In genomic region chr17:6305656-6306270, GRCm38 (mm10) we compare ENCODE assay signal across 6 mouse cellular contexts. TPM values are rescaled to one million over a fixed set of nuclear protein-coding genes. Genes with fewer than 3 reads are reported as not detected.
DNase-seq lines count a peak whose midpoint lies in the region; ATAC-seq and TF ChIP-seq lines count a peak whose summit lies in the region.
"Not testable (repeated sequence)": the region's sequence is repeated elsewhere in the genome, so short reads cannot be mapped to it uniquely, and the experiment has no call there.
"Had no signal": no experiment of that assay in that cellular context is flagged by ENCODE, and none has a peak within 500 bp of the region (broad histone marks: within the 10 kb centered on the region; RNA-seq: fewer than 3 reads in every experiment).

No protein-coding gene starts in this region.

- TF ChIP-seq POLR2A in cerebellum, adult 2 months (IDR thresholded peaks at IDR 0.05; ENCODE audit: borderline replicate concordance, insufficient read depth, low read length), result not testable (repeated sequence)

- H3K36me3 ChIP-seq in hindbrain, postnatal 0 days (ENCODE audit: insufficient read depth, low read length); midbrain, postnatal 0 days (ENCODE audit: insufficient read depth, low read length): not testable (repeated sequence)

- H3K4me2 ChIP-seq in hindbrain, postnatal 0 days (ENCODE audit: low read depth, low read length); midbrain, postnatal 0 days (ENCODE audit: low read depth, low read length, poor library complexity, severe bottlenecking): not testable (repeated sequence)

- not testable (repeated sequence) for H3K4me1 ChIP-seq in cerebellum, adult 2 months (ENCODE audit: control insufficient read depth, insufficient read depth, low read length); hindbrain, postnatal 0 days (ENCODE audit: insufficient read depth, low read length); midbrain, postnatal 0 days (ENCODE audit: insufficient read depth, low read length)

- H3K4me3 ChIP-seq in cerebellum, adult 2 months (replicated peaks; ENCODE audit: insufficient read depth, low read depth, low read length); hindbrain, postnatal 0 days (ENCODE audit: low read length); midbrain, postnatal 0 days (ENCODE audit: low read depth, low read length): not testable (repeated sequence)

- not testable (repeated sequence) for H3K9me3 ChIP-seq in hindbrain, postnatal 0 days (ENCODE audit: low read length); midbrain, postnatal 0 days (ENCODE audit: low read length)

- H3K27me3 ChIP-seq in cerebellum, adult 2 months (ENCODE audit: control insufficient read depth, insufficient read depth, low read length); hindbrain, postnatal 0 days (ENCODE audit: insufficient read depth, low read length); midbrain, postnatal 0 days (ENCODE audit: insufficient read depth, low read length): not testable (repeated sequence)

- WGBS in cerebellum, adult 2 months, result 35% methylated on average over 12 of the region's 12 CpGs
- WGBS in hindbrain, postnatal 0 days, result 74% methylated on average over 10 of the region's 12 CpGs
- WGBS in midbrain, postnatal 0 days, result 88% methylated on average over 12 of the region's 12 CpGs

- ATAC-seq in hindbrain, postnatal 0 days, result 0 out of 2 replicates have a peak, but pooled peaks have one; percentile 41
- not testable (repeated sequence) for ATAC-seq in midbrain, postnatal 0 days (ENCODE audit: low FRiP score)

- H3K27ac ChIP-seq in cerebellum, adult 2 months (ENCODE audit: insufficient read depth, low read length); hindbrain, postnatal 0 days; midbrain, postnatal 0 days (ENCODE audit: low read depth, low read length): not testable (repeated sequence)

- H3K9ac ChIP-seq in hindbrain, postnatal 0 days (replicated peaks; ENCODE audit: low read length); midbrain, postnatal 0 days (replicated peaks; ENCODE audit: low read length, poor library complexity, severe bottlenecking): not testable (repeated sequence)

- TF ChIP-seq CTCF in cerebellum, adult 2 months (IDR thresholded peaks at IDR 0.05; ENCODE audit: borderline replicate concordance, insufficient read depth, low read depth, low read length); hindbrain, postnatal 0 days (IDR thresholded peaks at IDR 0.05; ENCODE audit: low read depth); midbrain, postnatal 0 days (IDR thresholded peaks at IDR 0.05): not testable (repeated sequence)

- DNase-seq in cerebellum, adult 2 months, result peak; percentile 20 to 31
- peak; percentile 68 to 73 for DNase-seq in cerebellum, postnatal 10 days
- DNase-seq in heart, adult 11 months, result peak; percentile 91
- DNase-seq in hindbrain, postnatal 0 days (ENCODE audit: low spot score), result not testable (repeated sequence)
- DNase-seq in midbrain, postnatal 0 days (ENCODE audit: low spot score), result peak; percentile 15

RNA-seq across cellular contexts. Expression of gene Dynlt1a, which starts 11.5 kb away (rescaled TPM):
- polyA plus RNA-seq in cerebellum, adult 2 months (2012; rRNA removed), result 18.7 and 19.9 TPM in 2 replicates
- total RNA-seq in hindbrain, postnatal 0 days (2014; rRNA removed), result 23.2 and 28.8 TPM in 2 replicates
- polyA plus RNA-seq in hindbrain, postnatal 0 days (2015; fragmentation: Nextera tagmentation; extraction: Ambion mirVana), result 40.4 and 42.6 TPM in 2 replicates
- 31.2 and 32.6 TPM in 2 replicates for total RNA-seq in midbrain, postnatal 0 days (2014; rRNA removed)
- polyA plus RNA-seq in midbrain, postnatal 0 days (2015; fragmentation: Nextera tagmentation; extraction: Ambion mirVana), result 44.0 and 45.0 TPM in 2 replicates

RNA-seq across cellular contexts. Expression of gene Tmem181a, which starts 49.1 kb away (rescaled TPM):
- polyA plus RNA-seq in cerebellum, adult 2 months (2012; rRNA removed), result 83.8 and 86.6 TPM in 2 replicates
- total RNA-seq in hindbrain, postnatal 0 days (2014; rRNA removed), result 71.5 and 75.2 TPM in 2 replicates
- 58.7 and 59.1 TPM in 2 replicates for polyA plus RNA-seq in hindbrain, postnatal 0 days (2015; fragmentation: Nextera tagmentation; extraction: Ambion mirVana)
- 83.4 and 94.2 TPM in 2 replicates for total RNA-seq in midbrain, postnatal 0 days (2014; rRNA removed)
- polyA plus RNA-seq in midbrain, postnatal 0 days (2015; fragmentation: Nextera tagmentation; extraction: Ambion mirVana), result 68.0 and 75.7 TPM in 2 replicates
- polyA plus RNA-seq: G1E had no signal
